Mouse (Mus musculus) left cerebral cortex, adult 8-10 months (tissue): ENCODE data around the gene Camkv. TPM values are rescaled to one million over a fixed set of nuclear protein-coding genes. Genes with fewer than 3 reads are reported as not detected.

Experiments used
- DNase-seq, 2 experiments: peaks; one replicate each; pipeline ENCODE4 v3.0.0; 2022; ENCODE audit warnings: low spot score in 2 of 2
- total RNA-seq, 4 experiments: library from RNA; stranded (reverse); gene quantifications; 2 replicates each; pipeline ENCODE4 v1.2.4; 2022

Camkv gene
- total RNA-seq, 4 experiments from 2014 or later = 372 to 403 (median 398) TPM

DNA sequence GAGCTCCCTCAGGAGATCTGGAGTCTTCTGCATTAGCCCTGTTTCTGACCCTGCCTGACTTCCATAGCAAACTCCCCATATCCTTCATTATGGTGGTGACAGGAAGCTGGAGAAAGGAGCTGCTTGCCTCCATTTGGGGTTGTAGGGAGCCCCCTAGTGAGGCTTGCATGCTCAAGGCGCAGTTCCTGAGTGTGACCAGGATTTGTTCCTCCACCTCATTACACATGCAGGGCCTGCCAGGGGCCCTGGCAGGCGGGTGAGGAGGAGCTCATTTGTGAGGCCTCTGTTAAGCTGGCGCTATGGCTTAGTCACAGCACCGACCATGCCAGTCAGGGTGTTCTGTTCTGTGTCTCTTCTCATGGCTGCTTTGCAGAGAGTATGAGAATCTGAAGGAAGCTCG is 26.4 kb downstream of the Camkv start:
- peak; percentile 46 to 77 for DNase-seq

DNA sequence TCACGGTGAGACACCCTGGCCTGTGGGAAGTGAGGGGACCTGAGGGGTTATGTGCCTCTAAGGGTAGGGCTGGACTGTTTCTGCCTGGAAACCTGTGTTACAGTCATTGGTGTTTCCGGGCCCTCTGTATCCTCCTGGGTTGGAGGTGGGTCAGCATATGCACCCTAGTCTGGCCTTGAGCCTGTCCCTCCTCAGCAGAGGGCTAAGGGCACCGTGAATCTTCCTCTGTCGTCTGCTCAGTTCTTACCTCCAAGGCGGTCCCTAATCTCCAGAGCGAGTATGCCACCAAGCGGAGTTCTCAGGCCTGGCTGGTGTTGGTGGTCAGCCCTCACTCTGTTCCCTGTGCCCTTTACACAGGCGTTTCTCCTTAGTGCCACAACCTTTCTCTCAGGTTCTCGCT is 27.4 kb downstream of the Camkv start:
- no peak for DNase-seq

DNA sequence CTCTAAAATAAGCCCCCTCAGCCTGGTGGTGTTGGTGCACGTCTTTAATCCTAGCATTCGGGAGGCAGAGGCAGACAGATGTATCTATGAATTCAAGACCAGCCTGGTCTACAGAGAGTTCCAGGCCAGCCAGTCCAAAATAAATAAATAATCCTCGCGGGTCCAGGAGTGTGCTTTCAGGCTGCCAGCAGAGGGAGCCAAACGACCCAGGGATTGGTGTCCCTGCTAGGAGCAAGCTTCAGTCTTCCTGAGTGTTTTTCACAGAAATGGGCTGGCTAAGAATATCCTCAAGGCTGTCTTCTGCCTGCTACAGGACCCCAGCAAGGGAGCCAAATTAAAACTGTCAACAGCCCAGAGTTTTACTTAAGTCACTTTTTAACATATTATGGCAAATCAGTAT is 28.2 kb downstream of the Camkv start:
- no peak for DNase-seq

DNA sequence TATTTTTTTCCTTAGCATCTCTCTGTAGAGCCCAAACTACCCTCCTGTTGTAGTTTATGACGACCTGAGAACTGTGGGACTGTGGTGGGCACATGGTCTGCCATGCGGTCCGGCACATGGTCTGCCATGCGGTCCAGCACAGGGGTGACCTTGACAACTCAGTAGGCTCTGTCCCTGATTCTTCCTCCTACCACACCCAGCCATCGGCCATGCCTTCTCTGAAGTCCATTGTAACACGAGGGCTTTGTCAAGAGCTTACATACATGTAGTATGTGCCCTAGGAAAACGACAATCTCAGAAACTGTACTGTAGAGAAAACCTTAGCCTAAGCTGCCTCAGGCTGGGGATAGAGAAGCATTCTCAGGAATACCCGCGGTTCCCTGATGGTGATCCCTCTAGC is 29.2 kb downstream of the Camkv start:
- DNase-seq = no peak

DNA sequence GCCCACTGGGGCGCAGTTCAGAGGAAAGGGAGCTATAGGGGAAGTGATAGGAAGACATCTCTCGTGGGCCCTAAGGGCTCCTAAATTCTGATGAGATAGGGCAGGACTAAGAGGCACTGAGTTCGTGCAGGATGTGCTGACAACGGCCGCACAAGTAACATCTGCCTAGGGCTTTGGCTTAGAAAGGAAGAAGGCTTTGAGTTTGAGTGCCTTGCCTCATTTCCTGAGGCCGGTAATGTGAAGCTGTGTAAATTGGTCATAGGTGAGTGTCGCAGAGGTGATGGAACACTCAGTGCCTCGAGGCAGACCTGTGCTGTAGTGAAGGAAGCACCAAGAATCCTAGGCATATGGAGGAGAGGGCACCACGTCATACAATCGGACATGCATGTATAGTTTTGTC is 31.2 kb downstream of the Camkv start:
- no peak for DNase-seq

GRCm38 (mm10) chr9:107967437-107967836 is 32.0 kb downstream of the Camkv start:
- DNase-seq = no peak

DNA sequence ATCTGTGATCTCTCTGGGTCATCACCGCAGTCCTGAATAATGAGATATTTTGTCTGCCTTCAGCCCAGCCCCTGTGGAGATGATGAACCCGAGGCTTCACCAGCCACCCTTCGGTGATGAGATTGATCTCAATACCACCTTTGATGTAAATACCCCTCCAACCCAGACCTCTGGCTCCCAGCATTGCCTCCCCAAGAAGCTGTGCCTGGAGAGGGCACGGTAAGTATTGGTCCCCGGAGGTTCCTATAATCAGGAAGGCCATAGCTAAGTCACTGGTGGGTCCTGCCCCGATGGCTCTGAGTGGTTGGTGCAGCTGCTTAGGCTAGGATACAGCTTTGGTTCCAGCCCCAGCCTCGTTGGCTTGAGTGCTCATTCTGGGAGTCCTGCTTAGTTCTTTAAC is 33.1 kb downstream of the Camkv start:
- DNase-seq = no peak

DNA sequence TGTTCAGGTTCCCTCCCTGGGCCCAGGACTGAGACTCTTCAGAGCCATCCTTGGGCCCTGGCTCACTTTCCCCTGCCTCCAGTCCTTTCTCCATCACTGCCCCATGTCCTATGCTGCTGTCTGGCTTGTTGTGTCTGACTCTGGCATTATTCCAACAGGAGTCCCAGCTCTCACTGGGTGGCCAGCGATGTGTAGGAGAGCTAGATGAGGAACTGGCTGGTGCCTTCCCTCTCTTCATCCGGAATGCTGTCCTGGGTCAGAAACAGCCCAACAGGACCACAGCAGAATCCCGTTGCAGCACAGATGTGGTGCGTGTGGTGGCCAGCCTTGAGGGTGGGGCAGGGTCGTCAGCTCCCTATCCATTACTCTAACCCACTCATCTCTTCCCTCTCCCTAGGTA is 34.8 kb downstream of the Camkv start:
- DNase-seq = no peak

- DNase-seq = no peak
Observed at GRCm38 (mm10) chr9:107971690-107972541, 36.4 kb downstream of the Camkv start.

- no peak for DNase-seq
Observed at GRCm38 (mm10) chr9:107974491-107975171, 39.2 kb downstream of the Camkv start.

DNA sequence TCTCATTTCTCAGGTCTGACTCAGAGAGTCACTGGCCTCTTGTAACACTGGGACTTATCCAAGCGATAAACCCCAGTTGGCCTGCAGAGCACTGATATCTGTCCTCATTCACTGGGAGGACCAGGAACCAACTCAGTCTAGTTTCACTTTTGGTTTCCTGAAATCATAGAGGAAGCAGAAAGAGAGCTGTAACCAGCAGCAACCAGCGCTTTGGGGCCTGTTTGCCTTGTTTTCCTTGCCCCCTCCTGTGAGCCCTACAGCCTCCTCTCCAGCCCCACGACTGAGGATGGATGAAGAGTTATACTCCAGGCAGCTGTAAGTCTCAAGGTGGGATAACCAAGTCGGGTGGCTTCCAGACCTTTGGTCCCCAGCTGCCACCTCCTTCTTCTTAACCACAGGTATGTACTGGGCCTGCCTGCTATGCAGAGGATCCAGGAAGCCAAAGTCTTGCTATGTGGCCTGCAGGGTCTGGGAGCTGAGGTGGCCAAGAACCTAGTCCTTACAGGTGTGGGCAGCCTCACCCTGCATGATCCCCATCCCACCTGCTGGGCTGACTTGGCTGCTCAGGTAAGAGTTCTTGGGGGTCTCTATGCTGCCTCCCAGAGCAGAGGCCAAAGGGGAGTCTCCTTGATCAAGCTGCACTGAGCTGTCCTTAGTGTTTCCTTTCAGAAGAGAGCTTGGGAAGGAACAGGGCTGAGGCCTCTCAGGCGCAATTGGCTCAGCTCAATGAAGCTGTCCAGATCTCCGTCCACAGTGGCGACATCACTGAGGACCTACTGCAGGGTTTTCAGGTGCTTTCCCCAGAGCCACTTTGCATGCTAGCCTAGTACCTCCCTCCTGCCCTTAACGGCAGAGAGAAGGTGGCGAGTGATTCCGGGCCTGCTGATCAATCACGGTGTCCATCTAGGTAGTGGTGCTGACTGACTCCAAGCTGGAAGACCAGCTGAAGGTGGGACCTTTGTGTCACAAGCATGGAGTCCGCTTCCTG is 40.2 kb downstream of the Camkv start, which contains the start of gene Uba7:
Gene Uba7, plus strand, starts transcription at position 107 of the 988 bp plus-strand sequence.
- no peak for DNase-seq

GRCm38 (mm10) chr9:107978815-107979214 is 43.3 kb downstream of the Camkv start:
- DNase-seq = no peak

DNA sequence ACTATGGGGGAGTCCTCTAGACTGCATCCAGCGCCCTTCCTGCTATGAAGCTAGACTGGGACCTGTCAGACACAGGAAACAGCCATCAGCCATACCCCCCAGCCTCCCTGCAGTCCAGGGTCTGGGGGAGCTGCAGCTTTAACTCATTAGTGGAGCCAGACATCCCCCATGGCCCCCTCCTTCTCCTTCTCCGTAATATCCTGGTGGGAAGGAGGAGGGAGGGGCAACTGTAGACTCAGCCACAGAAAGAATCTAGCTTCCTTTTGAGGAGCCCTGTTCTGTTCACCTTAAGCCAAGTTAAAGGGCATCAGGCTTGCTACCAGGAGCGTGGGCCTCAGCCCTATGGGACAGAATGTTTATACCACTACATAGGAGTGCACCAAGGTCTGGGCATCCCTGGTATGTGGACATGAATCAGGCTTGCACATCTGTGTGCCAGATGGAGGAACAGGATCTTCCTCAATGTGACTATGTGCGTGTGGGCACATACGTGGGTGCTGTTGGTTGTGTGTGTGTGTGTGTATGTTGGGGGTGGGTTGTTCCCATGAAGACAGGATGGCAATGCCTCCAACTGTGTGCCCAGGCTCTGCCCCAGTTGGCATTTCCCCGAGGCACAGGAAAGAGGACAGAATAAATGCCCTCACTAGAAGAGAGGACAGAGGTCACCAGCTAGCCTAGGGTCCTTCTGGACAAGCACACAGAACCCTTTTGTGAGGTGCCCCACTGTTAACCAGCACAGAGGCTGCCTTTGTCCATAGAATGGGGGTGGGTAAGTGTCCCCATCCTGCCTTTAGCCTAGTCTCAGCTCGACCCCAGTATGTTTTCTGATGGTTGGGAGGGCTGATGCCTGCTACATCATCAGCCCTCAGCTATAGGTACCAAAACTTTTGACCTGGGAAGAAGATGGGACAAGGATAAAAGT is 46.5 kb downstream of the Camkv start:
- peak in 1 of 2 experiments; percentile 68 for DNase-seq

GRCm38 (mm10) chr9:107982681-107983346 is 47.3 kb downstream of the Camkv start, which contains the start of gene Gm20661:
Gm20661 (plus strand) TSS chr9:107983058.
- no peak for DNase-seq

- DNase-seq = peak in 1 of 2 experiments; percentile 40
Observed at GRCm38 (mm10) chr9:107983421-107983890, 48.0 kb downstream of the Camkv start.

- DNase-seq = no peak
Observed at GRCm38 (mm10) chr9:107984052-107984753, 48.7 kb downstream of the Camkv start.

DNA sequence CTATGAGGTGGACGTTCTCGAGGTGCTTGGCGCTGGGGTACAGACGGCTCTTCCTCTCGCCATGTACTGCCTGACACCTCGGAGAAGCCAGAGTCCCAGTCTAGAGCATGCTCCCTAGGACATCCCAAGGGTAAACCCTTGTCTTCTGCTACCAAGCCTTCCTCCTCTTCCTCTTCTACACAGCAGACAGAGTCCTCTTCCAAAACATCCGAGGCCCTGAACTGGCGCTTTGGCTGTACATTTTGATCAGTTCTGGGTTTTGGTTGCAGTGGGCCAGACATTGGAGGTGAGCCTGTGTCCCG is 49.2 kb downstream of the Camkv start:
- no peak for DNase-seq

GRCm38 (mm10) chr9:107985131-107986119 is 50.0 kb downstream of the Camkv start, which contains the start of gene Inka1:
Inka1 (minus strand) TSS chr9:107985879.
- peak; percentile 55 to 86 for DNase-seq
